Mouse (Mus musculus) spleen, postnatal 4 days (tissue): ENCODE data around the gene Olfr1219.

Experiments used
- DNase-seq, 2 experiments: peaks; one replicate each; pipeline ENCODE4 v3.0.0; 2022; ENCODE audit warnings: low spot score in 2 of 2

Olfr1219 gene

DNA sequence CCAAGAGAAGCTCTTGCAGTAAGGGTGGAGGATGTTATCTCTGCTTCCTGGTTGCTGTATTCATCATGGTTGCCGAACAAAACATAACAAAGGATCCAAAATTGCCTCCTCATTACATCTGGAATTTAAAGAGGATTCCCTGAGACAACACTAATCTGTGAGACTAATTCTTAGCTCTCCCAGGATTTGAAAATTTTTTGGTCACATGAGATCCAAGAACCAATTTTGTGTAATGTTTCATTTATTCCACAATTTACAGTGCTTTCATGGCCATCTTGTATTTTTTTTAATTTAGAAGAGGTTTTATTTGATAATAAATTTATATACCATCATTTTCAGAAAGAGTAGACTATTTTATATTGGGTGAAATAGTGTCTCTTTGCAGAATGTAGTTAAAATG is at the start of gene Olfr1219:
TSS of gene Olfr1219 (minus strand) at position 101 of the 400 bp plus-strand sequence.
- DNase-seq = no peak

- no peak for DNase-seq
Measured at GRCm38 (mm10) chr2:89132954-89133353, 49.6 kb upstream of the Olfr1219 start, which contains the start of gene Olfr1222. Gene Olfr1222, minus strand, starts transcription at chr2:89133054.

GRCm38 (mm10) chr2:89117183-89117582 is 33.9 kb upstream of the Olfr1219 start, which contains the start of gene Olfr1221:
Gene Olfr1221, minus strand, starts transcription at chr2:89117283.
- no peak for DNase-seq

DNA sequence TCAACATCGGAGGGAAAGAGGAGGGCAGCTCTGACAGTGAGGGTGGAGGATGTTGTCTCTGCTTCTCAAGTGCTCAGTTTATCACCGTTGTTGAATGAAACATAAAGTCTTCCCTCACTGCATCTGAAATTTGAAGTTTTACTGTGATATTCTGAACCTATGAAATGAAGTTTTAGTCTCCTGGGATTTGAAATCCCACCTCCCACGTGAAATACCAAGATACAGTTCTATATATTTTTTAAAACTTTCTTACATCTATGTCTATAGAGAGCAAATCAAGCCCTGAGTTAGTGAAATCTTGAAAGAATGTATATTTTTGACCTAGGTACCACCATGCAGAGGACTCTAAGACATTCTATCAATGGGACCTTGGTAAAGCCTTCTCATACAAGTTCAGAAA is 23.4 kb upstream of the Olfr1219 start, which contains the start of gene Olfr1220:
TSS of gene Olfr1220 (minus strand) at position 101 of the 400 bp plus-strand sequence.
- DNase-seq = no peak

DNA sequence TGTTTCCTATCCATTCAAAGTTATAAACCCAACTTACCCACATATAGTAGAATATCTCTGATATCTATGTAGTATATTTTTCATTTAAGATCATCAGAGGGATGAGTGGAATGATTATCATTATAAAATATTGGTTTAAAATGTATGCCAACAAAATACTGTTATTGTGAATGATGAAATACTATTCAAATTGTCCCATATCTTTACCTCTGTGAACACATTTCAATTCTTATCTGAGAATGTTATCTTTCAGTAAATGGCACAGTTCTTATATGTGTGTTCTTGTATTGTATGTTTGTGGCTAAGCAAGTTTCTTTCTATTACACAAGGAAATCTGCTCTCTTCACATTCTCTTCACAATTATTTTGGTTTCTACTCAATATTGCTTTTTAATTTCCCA is 22.3 kb upstream of the Olfr1219 start:
- no peak for DNase-seq

DNA sequence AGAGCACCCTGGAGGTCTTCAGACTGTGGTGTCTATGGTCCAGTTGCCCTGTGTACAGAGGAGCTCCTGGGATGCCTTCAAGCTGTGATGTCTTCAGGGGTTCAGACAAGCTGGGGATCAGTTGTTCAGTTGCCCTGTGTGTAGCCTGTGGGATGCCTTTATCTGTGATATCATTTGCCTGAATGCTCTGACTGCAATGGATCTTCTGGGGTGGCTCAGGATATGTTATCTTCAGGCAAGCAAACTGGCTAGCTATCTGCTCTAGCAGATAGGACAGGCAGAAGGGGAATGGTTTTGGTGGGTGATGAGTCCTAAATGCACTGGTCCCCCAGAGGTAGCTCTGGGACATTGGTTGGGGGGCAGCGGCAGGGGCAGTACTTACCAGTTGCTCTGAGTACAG is 10.5 kb upstream of the Olfr1219 start:
- DNase-seq = no peak

DNA sequence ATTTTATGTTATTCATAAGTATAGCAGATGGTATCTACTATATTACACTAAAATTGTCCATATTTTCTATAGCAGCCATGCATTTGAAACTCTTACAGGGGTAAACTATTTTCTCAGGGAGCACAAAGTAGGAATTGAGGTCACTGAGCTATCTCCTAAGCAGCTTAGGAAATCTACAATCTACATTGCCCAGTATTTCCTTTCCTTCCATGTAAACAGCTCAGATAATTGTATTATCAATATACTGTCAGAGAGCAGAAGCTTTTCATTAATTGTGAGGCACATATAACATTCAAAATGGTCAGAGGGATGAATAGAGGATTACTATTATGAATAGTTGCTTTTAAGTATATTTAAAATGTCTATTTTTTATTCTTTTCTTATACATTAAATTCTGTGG is 1.8 kb downstream of the Olfr1219 start:
- no peak for DNase-seq

DNA sequence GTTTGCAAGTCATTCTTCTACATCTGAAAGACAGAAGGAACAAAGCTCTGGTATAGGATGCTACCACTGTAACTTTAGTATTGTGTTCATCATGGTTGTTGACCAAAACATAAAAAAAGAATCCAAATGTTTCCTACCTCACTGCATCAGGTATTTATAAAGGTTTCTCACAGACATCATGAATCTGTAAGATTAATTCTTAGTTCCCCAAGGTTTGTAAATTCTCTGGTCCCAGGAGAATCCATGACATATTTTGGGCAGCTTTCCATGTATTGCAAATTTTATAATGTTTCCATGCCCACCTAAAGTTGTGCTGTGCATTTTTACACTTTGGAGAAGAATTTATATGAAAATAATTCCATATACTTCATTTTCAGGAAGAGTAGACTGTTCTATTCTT is 22.2 kb downstream of the Olfr1219 start, which contains the start of gene Olfr1218:
TSS of gene Olfr1218 (minus strand) at position 101 of the 400 bp plus-strand sequence.
- DNase-seq = no peak

DNA sequence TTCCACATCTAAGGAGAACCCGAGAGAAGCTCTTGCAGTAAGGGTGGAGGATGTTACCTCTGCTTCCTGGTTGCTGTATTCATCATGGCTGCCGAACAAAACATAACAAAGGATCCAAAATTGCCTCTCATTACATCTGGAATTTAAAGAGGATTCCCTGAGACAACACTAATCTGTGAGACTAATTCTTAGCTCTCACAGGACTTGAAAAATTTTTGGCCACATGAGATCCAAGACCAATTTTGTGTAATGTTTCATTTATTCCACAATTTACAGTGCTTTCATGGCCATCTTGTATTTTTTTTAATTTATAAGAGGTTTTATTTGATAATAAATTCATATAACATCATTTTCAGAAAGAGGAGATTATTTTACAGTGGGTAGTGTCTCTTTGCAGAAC is 51.3 kb downstream of the Olfr1219 start, which contains the start of gene Olfr1217:
TSS of gene Olfr1217 (minus strand) at position 101 of the 400 bp plus-strand sequence.
- no peak for DNase-seq
